Mouse (Mus musculus) heart, embryonic 12.5 days (tissue): Measurements from ENCODE around the gene Stra6. TPM values are rescaled to one million over a fixed set of nuclear protein-coding genes. Genes with fewer than 3 reads are reported as not detected.

Experiments used
- ATAC-seq: fragments of 200-750 bp; cut with Nextera tagmentation; 2 replicates; pipeline ENCODE4 v1.8.0; 2017; ENCODE audit warnings: moderate TSS enrichment, moderate library complexity; ENCODE audit not compliant: insufficient number of reproducible peaks, low FRiP score
- H3K27ac ChIP-seq: fragments of 300-500 bp; sonication (generic); 2 replicates; pipeline ENCODE4 v1.5.1; 2016; ENCODE audit warnings: mild to moderate bottlenecking, moderate library complexity; ENCODE audit not compliant: poor library complexity, severe bottlenecking
- H3K27me3 ChIP-seq: fragments of 300-500 bp; sonication (generic); replicated peaks from 2 replicates; pipeline ENCODE4 v1.6.1; 2016; ENCODE audit warnings: mild to moderate bottlenecking, moderate library complexity
- H3K36me3 ChIP-seq: fragments of 300-500 bp; sonication (generic); 2 replicates; pipeline ENCODE4 v1.6.1; 2016; ENCODE audit warnings: mild to moderate bottlenecking, moderate library complexity
- H3K4me1 ChIP-seq: fragments of 300-500 bp; sonication (generic); replicated peaks from 2 replicates; pipeline ENCODE4 v1.6.1; 2016; ENCODE audit warnings: mild to moderate bottlenecking
- H3K4me2 ChIP-seq: fragments of 300-500 bp; sonication (generic); 2 replicates; pipeline ENCODE4 v1.6.1; 2016; ENCODE audit warnings: mild to moderate bottlenecking, moderate library complexity
- H3K4me3 ChIP-seq: fragments of 300-500 bp; sonication (generic); 2 replicates; pipeline ENCODE4 v1.5.1; 2016; ENCODE audit warnings: mild to moderate bottlenecking
- H3K9ac ChIP-seq: fragments of 300-500 bp; sonication (generic); 2 replicates; pipeline ENCODE4 v1.6.1; 2016; ENCODE audit warnings: mild to moderate bottlenecking, moderate library complexity
- H3K9me3 ChIP-seq: fragments of 300-500 bp; sonication (generic); replicated peaks from 2 replicates; pipeline ENCODE4 v1.6.1; 2016; ENCODE audit warnings: mild to moderate bottlenecking, moderate library complexity
- WGBS: fragments of 180-500 bp; shearing (Covaris S2); methylation state at CpG from one replicate; pipeline ENCODE4 v1.1.7; 2016; 5-methylcytosine and 5-hydroxymethylcytosine counted together
- polyA plus RNA-seq: library from polyadenylated mRNA; unstranded; fragments of >200 nt; fragmentation: Nextera tagmentation; extraction: Ambion mirVana; gene quantifications from 2 replicates; pipeline ENCODE4 v1.2.1, GENCODE M21; 2016

Stra6 gene
- polyA plus RNA-seq, 1 experiment from 2014 or later: 1.00 TPM

DNA sequence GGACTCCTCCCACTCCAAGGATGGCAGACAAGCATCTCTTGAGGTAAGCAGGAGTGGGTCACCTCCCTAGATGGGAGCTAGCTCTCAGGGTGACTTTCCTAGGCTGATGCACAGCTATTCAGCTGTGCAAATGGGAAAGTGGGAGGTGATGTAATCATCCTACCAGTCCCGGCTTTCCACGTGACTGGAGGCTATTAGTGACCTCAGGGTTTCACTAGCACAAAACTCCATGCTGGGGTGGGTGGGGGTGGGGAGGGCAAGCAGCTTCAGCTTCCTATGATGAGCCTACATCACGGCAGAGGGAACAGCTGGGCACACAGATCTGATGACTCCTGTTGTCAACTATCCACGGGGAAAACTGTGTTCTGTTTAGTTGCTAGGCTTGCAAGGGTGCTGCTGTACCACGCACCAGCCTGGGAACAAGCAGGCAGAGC is 111.2 kb downstream of the Stra6 start:
- no peak overlapping the region for H3K27ac ChIP-seq
- H3K27me3 ChIP-seq: no peaks in the 10 kb centered on the region
- no peaks in the 10 kb centered on the region for H3K36me3 ChIP-seq

GRCm38 (mm10) chr9:58175745-58176487 is 112.3 kb downstream of the Stra6 start:
- Histone ChIP-seq H3K9me3 (no peaks in the 10 kb centered on the region), H3K36me3 (no peaks in the 10 kb centered on the region), H3K4me2 (no peak overlapping the region), H3K27me3 (no peaks in the 10 kb centered on the region), H3K9ac (no peak overlapping the region), H3K4me1 (peaks cover 19% of the 10 kb centered on the region), H3K4me3 (no peak overlapping the region), H3K27ac (no peak overlapping the region)
- ATAC-seq: no peak
- WGBS: 26% methylated on average over 5 of the region's 5 CpGs

More for the DNA sequence above, 111.2 kb downstream of the Stra6 start:
- Histone ChIP-seq H3K4me2 (no peak overlapping the region), H3K4me3 (no peak overlapping the region), H3K9ac (no peak overlapping the region), H3K9me3 (no peaks in the 10 kb centered on the region), H3K4me1 (peaks cover 19% of the 10 kb centered on the region)
- WGBS: 33% methylated on average over 5 of the region's 5 CpGs
- ATAC-seq: peak; percentile 42; the same call in 1 of the 2 replicates

GRCm38 (mm10) chr9:58177165-58177564 is 113.6 kb downstream of the Stra6 start:
- Histone ChIP-seq H3K4me2 (no peak overlapping the region), H3K4me3 (no peak overlapping the region), H3K27me3 (no peaks in the 10 kb centered on the region), H3K27ac (no peak overlapping the region), H3K9ac (no peak overlapping the region), H3K36me3 (no peaks in the 10 kb centered on the region), H3K4me1 (peaks cover 19% of the 10 kb centered on the region), H3K9me3 (no peaks in the 10 kb centered on the region)
- no peak for ATAC-seq
- WGBS: 66% methylated on average over 4 of the region's 4 CpGs

DNA sequence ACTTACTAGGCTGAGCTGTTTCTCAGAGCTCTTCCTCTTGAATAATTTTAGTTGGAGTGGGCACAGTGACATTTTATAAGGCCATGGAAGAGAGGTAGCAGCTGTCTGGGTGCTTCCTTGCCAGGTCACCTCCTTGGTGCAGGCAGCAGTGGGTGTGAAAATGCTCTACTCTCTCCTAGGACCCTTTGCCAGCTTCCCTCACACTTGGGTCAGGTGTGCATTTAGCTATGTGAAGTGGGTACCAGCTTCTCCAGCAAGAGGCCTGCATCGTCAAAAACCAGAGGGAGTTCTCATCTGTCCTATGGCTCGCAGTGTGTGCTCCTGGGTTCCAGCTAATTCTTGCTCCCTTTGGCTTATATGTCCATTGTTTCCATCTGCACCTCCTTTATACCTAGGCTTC is 115.8 kb downstream of the Stra6 start:
- no peak for ATAC-seq
- H3K27me3 ChIP-seq: no peaks in the 10 kb centered on the region
- H3K27ac ChIP-seq: no peak overlapping the region
- WGBS: 70% methylated on average over 2 of the region's 2 CpGs
- H3K36me3 ChIP-seq: no peaks in the 10 kb centered on the region
- no peak overlapping the region for H3K9ac ChIP-seq
- H3K4me3 ChIP-seq: no peak overlapping the region
- no peak overlapping the region for H3K4me2 ChIP-seq
- H3K9me3 ChIP-seq: no peaks in the 10 kb centered on the region
- peaks cover 19% of the 10 kb centered on the region for H3K4me1 ChIP-seq

GRCm38 (mm10) chr9:58184456-58184855 is 120.9 kb downstream of the Stra6 start:
- Histone ChIP-seq H3K4me2 (no peak overlapping the region), H3K36me3 (no peaks in the 10 kb centered on the region), H3K4me3 (no peak overlapping the region), H3K9ac (no peak overlapping the region), H3K27ac (no peak overlapping the region), H3K27me3 (0 out of 2 replicates have a peak, but pooled peaks cover 7% of the 10 kb centered on the region), H3K9me3 (no peaks in the 10 kb centered on the region), H3K4me1 (no peaks in the 10 kb centered on the region)
- WGBS: 82% methylated on average over 6 of the region's 6 CpGs
- ATAC-seq: no peak

DNA sequence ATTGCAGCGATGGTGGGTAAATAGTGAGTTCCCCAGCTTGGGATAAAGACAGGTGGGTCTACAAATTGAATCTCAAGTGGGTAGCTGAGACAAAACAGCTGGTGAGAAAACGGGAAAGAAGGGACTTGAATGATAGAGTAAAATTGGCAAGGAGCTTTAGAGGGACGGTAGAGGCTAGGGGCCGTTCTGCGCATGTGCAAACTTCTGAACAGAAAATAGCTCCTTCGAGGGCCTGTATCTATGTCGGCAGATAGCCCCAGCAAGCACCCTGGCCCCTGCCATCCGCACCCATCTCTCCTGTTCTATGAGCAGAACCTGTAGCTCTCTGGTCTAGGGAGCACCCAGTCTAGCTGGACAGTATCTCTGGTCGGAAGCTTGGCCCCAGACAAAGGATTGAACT is 130.6 kb downstream of the Stra6 start:
- Histone ChIP-seq H3K27me3 (peaks cover 75% of the 10 kb centered on the region), H3K4me1 (peaks cover 33% of the 10 kb centered on the region), H3K4me2 (no peak overlapping the region), H3K4me3 (no peak overlapping the region), H3K36me3 (no peaks in the 10 kb centered on the region), H3K27ac (no peak overlapping the region), H3K9me3 (no peaks in the 10 kb centered on the region), H3K9ac (no peak overlapping the region)
- WGBS: 50% methylated on average over 9 of the region's 9 CpGs
- ATAC-seq: no peak

DNA sequence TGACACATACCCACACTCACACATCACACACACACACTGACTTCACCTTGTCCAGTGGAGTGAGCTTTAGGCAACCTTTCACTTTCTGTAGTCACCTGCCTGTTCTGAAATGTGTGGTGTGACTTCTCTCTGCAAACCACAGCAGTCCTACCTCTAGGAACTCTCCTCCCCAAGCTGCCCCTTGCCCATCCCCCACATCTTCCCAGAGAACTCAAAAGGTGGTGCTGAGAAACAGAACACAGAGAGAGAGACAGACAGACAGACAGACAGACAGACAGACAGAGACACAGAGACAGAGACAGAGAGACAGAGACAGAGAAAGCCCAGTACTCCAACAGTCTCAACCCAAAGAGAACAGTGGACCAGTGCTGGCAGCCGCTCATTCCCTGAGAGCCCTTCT is 132.1 kb downstream of the Stra6 start:
- ATAC-seq: no peak
- no peak overlapping the region for H3K4me2 ChIP-seq

GRCm38 (mm10) chr9:58196141-58196540 is 132.6 kb downstream of the Stra6 start:
- Histone ChIP-seq H3K27me3 (peaks cover 84% of the 10 kb centered on the region), H3K36me3 (no peaks in the 10 kb centered on the region), H3K4me3 (peak overlapping the region; percentile 30), H3K27ac (no peak overlapping the region), H3K4me2 (peak overlapping the region; percentile 70), H3K9me3 (no peaks in the 10 kb centered on the region), H3K4me1 (peaks cover 40% of the 10 kb centered on the region), H3K9ac (no peak overlapping the region)
- WGBS: 4% methylated on average over 14 of the region's 14 CpGs
- ATAC-seq: no peak

More for the DNA sequence above, 132.1 kb downstream of the Stra6 start:
- H3K4me3 ChIP-seq: no peak overlapping the region
- no peaks in the 10 kb centered on the region for H3K36me3 ChIP-seq
- 9% methylated on average over 1 of the region's 1 CpGs for WGBS
- H3K27ac ChIP-seq: no peak overlapping the region
- H3K9me3 ChIP-seq: no peaks in the 10 kb centered on the region
- peaks cover 83% of the 10 kb centered on the region for H3K27me3 ChIP-seq
- peaks cover 39% of the 10 kb centered on the region for H3K4me1 ChIP-seq
- H3K9ac ChIP-seq: no peak overlapping the region

DNA sequence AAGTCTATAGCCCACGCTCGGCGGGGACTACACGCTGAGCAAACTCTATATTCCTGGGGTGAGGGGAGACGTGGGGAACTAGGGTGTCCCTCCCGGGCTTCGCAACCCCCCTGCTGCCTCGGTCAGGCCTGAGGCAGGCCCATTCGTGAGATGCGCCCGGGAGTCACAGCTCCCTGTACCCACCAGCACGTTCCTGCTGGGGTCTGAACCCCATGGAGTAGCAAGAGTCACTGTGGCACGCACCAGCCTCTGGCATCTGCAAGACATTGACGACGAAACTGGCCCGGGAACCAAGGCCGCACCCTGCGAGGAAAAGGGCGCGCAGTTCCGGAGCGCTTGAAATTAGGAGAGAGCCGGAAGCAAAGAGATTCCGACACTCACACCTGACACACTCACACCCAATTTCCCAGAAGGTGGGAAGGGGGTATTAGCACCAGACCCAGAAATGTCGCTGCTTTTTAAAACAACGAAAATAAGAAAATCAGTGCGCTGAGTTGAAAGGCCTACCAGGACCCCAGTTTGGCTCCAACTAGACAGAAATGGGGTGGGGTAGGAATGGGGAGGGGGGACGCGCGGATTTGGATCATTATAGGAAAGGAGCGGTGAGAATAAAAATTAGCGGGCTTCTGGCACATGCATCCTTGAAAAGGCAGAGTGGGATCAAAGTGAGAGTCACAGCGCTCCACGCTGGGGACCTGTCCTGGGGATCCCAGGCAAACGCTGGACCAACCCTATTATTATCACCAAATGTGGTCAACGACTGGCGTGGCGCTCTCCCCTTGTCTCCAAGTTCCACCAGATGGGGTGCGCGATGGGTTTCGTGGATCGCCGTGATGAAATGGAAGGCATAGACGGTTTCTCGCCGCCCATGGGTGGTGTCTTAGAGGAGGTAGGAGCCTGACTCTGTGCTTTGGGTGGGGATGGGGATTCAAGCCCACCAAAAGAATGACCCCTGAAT is 133.3 kb downstream of the Stra6 start:
- H3K9me3 ChIP-seq: no peaks in the 10 kb centered on the region
- no peaks in the 10 kb centered on the region for H3K36me3 ChIP-seq
- H3K4me1 ChIP-seq: peaks cover 48% of the 10 kb centered on the region
- peaks cover 91% of the 10 kb centered on the region for H3K27me3 ChIP-seq
- 4% methylated on average over 46 of the region's 46 CpGs for WGBS
- no peak for ATAC-seq
- peak overlapping the region; percentile 38 for H3K4me3 ChIP-seq
- peak overlapping the region; percentile 70 for H3K4me2 ChIP-seq
- no peak overlapping the region; the same call in 1 of the 2 replicates for H3K9ac ChIP-seq
- no peak overlapping the region for H3K27ac ChIP-seq

DNA sequence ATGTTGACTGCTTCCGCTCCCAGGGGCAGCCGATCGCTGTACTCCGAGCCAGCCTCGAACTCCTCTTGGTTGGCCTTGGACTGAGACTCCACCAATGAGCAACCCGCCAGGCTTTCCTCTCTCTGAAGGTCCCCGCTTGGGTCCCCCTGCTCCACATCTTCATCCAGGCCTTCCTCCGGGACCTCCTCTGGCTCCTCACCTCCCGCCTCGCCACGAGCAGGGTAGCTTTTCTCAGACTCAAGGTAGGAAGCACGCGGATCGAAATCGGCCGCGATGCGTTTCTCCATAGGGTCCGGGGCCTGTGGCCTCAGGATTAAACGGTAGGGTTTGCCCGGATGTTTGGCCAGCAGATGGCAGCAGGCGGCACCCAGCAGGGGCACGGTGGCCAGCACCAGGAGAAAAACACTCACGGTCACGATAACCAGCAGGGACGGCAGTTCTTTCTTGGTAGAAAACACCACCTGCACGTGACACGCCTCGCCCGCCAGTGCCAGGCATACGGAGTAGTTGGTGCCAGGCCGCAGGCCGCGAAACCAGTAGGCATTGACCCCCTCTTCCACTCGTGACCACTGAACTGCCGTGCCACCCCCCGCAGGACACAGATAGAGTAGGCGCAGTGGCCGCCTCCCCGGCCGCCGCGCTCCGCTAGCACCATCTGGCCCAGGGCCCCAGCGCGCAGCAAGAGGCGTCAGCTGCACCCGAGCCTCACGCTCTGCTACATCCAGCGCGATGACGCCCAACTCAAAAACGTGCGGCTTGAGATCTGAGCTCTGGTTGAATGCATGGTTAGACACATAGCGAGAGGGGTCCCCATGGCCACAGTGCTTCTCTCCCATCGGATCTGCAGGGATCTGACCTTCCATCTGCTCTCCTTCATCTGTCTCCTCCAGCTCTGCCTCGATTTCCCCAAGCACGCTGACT is 134.5 kb downstream of the Stra6 start:
- no peak for ATAC-seq
- Histone ChIP-seq H3K4me2 (peak overlapping the region; percentile 70), H3K27me3 (peaks cover 100% of the 10 kb centered on the region), H3K27ac (no peak overlapping the region), H3K4me1 (peaks cover 52% of the 10 kb centered on the region), H3K9me3 (no peaks in the 10 kb centered on the region), H3K36me3 (no peaks in the 10 kb centered on the region), H3K4me3 (peak overlapping the region; percentile 38), H3K9ac (0 out of 2 replicates have a peak overlapping the region, but pooled peaks have one; percentile 7)
- 1% methylated on average over 58 of the region's 58 CpGs for WGBS
